Mouse (Mus musculus): ENCODE results near the gene Pabpc1l. TPM values are rescaled to one million over a fixed set of nuclear protein-coding genes. Genes with fewer than 3 reads are reported as not detected.

The Pabpc1l gene
- polyA plus RNA-seq, 1 experiment = 10.7 TPM

GRCm38 (mm10) chr2:164083609-164084341 lies 58.5 kb downstream of the Pabpc1l start:
- Histone ChIP-seq H3K4me3 (ENCODE audit: control insufficient read depth, low read depth, low read length) (no peak overlapping the region), H3K27me3 (ENCODE audit: control insufficient read depth, insufficient read depth, low read length) (no peaks in the 10 kb centered on the region), H3K36me3 (ENCODE audit: control insufficient read depth, insufficient read depth, low read length) (peaks cover 7% of the 10 kb centered on the region), H3K4me1 (ENCODE audit: control insufficient read depth, insufficient read depth, low read length) (no peaks in the 10 kb centered on the region), H3K27ac (ENCODE audit: control insufficient read depth, insufficient read depth, low read depth, low read length) (no peak overlapping the region)
- TF ChIP-seq POLR2A (IDR thresholded peaks at IDR 0.05; ENCODE audit: control insufficient read depth, low read depth, low read length) (no peak), CTCF (IDR thresholded peaks at IDR 0.05; ENCODE audit: control insufficient read depth, insufficient read depth, insufficient replicate concordance, low read depth, low read length) (no peak)

- H3K4me1 ChIP-seq (ENCODE audit: control insufficient read depth, insufficient read depth, low read length) = no peaks in the 10 kb centered on the region
- TF ChIP-seq CTCF (IDR thresholded peaks at IDR 0.05; ENCODE audit: control insufficient read depth, insufficient read depth, insufficient replicate concordance, low read depth, low read length) (no peak), POLR2A (IDR thresholded peaks at IDR 0.05; ENCODE audit: control insufficient read depth, low read depth, low read length) (no peak)
- H3K27me3 ChIP-seq (ENCODE audit: control insufficient read depth, insufficient read depth, low read length) = no peaks in the 10 kb centered on the region
- H3K27ac ChIP-seq (ENCODE audit: control insufficient read depth, insufficient read depth, low read depth, low read length) = no peak overlapping the region
- peaks cover 7% of the 10 kb centered on the region for H3K36me3 ChIP-seq (ENCODE audit: control insufficient read depth, insufficient read depth, low read length)
- no peak overlapping the region for H3K4me3 ChIP-seq (ENCODE audit: control insufficient read depth, low read depth, low read length)
Measured at GRCm38 (mm10) chr2:164084342-164084700, 59.1 kb downstream of the Pabpc1l start.

GRCm38 (mm10) chr2:164087416-164088017 lies 62.3 kb downstream of the Pabpc1l start:
- Histone ChIP-seq H3K27me3 (ENCODE audit: control insufficient read depth, insufficient read depth, low read length) (no peaks in the 10 kb centered on the region), H3K36me3 (ENCODE audit: control insufficient read depth, insufficient read depth, low read length) (peaks cover 5% of the 10 kb centered on the region), H3K27ac (ENCODE audit: control insufficient read depth, insufficient read depth, low read depth, low read length) (no peak overlapping the region), H3K4me3 (ENCODE audit: control insufficient read depth, low read depth, low read length) (no peak overlapping the region), H3K4me1 (ENCODE audit: control insufficient read depth, insufficient read depth, low read length) (no peaks in the 10 kb centered on the region)
- TF ChIP-seq CTCF (IDR thresholded peaks at IDR 0.05; ENCODE audit: control insufficient read depth, insufficient read depth, insufficient replicate concordance, low read depth, low read length) (no peak), POLR2A (IDR thresholded peaks at IDR 0.05; ENCODE audit: control insufficient read depth, low read depth, low read length) (no peak)

GRCm38 (mm10) chr2:164089508-164089907 lies 64.3 kb downstream of the Pabpc1l start:
- TF ChIP-seq CTCF (IDR thresholded peaks at IDR 0.05; ENCODE audit: control insufficient read depth, insufficient read depth, insufficient replicate concordance, low read depth, low read length) (no peak), POLR2A (IDR thresholded peaks at IDR 0.05; ENCODE audit: control insufficient read depth, low read depth, low read length) (no peak)
- H3K4me1 ChIP-seq (ENCODE audit: control insufficient read depth, insufficient read depth, low read length) = no peaks in the 10 kb centered on the region
- H3K27me3 ChIP-seq (ENCODE audit: control insufficient read depth, insufficient read depth, low read length) = no peaks in the 10 kb centered on the region
- H3K4me3 ChIP-seq (ENCODE audit: control insufficient read depth, low read depth, low read length) = no peak overlapping the region
- H3K36me3 ChIP-seq (ENCODE audit: control insufficient read depth, insufficient read depth, low read length) = peaks cover 3% of the 10 kb centered on the region
- H3K27ac ChIP-seq (ENCODE audit: control insufficient read depth, insufficient read depth, low read depth, low read length) = no peak overlapping the region

- TF ChIP-seq CTCF (IDR thresholded peaks at IDR 0.05; ENCODE audit: control insufficient read depth, insufficient read depth, insufficient replicate concordance, low read depth, low read length) (no peak), POLR2A (IDR thresholded peaks at IDR 0.05; ENCODE audit: control insufficient read depth, low read depth, low read length) (no peak)
- Histone ChIP-seq H3K27me3 (ENCODE audit: control insufficient read depth, insufficient read depth, low read length) (no peaks in the 10 kb centered on the region), H3K4me3 (ENCODE audit: control insufficient read depth, low read depth, low read length) (no peak overlapping the region), H3K36me3 (ENCODE audit: control insufficient read depth, insufficient read depth, low read length) (peaks cover 4% of the 10 kb centered on the region), H3K27ac (ENCODE audit: control insufficient read depth, insufficient read depth, low read depth, low read length) (no peak overlapping the region), H3K4me1 (ENCODE audit: control insufficient read depth, insufficient read depth, low read length) (no peaks in the 10 kb centered on the region)
Measured at GRCm38 (mm10) chr2:164094152-164094551, 68.9 kb downstream of the Pabpc1l start.

- H3K4me1 ChIP-seq (ENCODE audit: control insufficient read depth, insufficient read depth, low read length) = no peaks in the 10 kb centered on the region
- peaks cover 6% of the 10 kb centered on the region for H3K36me3 ChIP-seq (ENCODE audit: control insufficient read depth, insufficient read depth, low read length)
- H3K27me3 ChIP-seq (ENCODE audit: control insufficient read depth, insufficient read depth, low read length) = no peaks in the 10 kb centered on the region
- no peak overlapping the region for H3K4me3 ChIP-seq (ENCODE audit: control insufficient read depth, low read depth, low read length)
- TF ChIP-seq CTCF (IDR thresholded peaks at IDR 0.05; ENCODE audit: control insufficient read depth, insufficient read depth, insufficient replicate concordance, low read depth, low read length) (no peak), POLR2A (IDR thresholded peaks at IDR 0.05; ENCODE audit: control insufficient read depth, low read depth, low read length) (no peak)
- H3K27ac ChIP-seq (ENCODE audit: control insufficient read depth, insufficient read depth, low read depth, low read length) = no peak overlapping the region
Measured at GRCm38 (mm10) chr2:164098603-164099250, 73.5 kb downstream of the Pabpc1l start.

Other genes starting within 250 kb of the Pabpc1l start
- 4.9 and 5.1 TPM in 2 replicates for gene Ccn5, start 204.6 kb upstream of the Pabpc1l start, polyA plus RNA-seq (2012; rRNA removed)
- not detected in 2 replicates for gene Kcnk15, start 171.8 kb upstream of the Pabpc1l start, polyA plus RNA-seq (2012; rRNA removed)
- gene Rims4, start 106.8 kb upstream of the Pabpc1l start, polyA plus RNA-seq (2012; rRNA removed) = 1.1 and 1.5 TPM in 2 replicates
- 14.1 and 15.7 TPM in 2 replicates for gene Ywhab, start 30.5 kb upstream of the Pabpc1l start, polyA plus RNA-seq (2012; rRNA removed)
- 14.7 and 14.8 TPM in 2 replicates for gene Stk4, start 44.9 kb downstream of the Pabpc1l start, polyA plus RNA-seq (2012; rRNA removed)
- 44.1 and 48.8 TPM in 2 replicates for gene Tomm34, start 45.7 kb downstream of the Pabpc1l start, polyA plus RNA-seq (2012; rRNA removed)
- gene Kcns1, start 145.7 kb downstream of the Pabpc1l start, polyA plus RNA-seq (2012; rRNA removed) = 0.67 and 1.1 TPM in 2 replicates
- not detected in 2 replicates for gene Wfdc5, start 157.3 kb downstream of the Pabpc1l start, polyA plus RNA-seq (2012; rRNA removed)
- gene Wfdc12, start 165.2 kb downstream of the Pabpc1l start, polyA plus RNA-seq (2012; rRNA removed) = 0.15 TPM in 1 of 2 replicates, not detected in the other
- gene Wfdc15a, start 174.7 kb downstream of the Pabpc1l start, polyA plus RNA-seq (2012; rRNA removed) = 325 and 331 TPM in 2 replicates
- 119 TPM in 1 of 2 replicates, not detected in the other for gene Wfdc15b, start 196.2 kb downstream of the Pabpc1l start, polyA plus RNA-seq (2012; rRNA removed)
- not detected in 2 replicates for gene Svs2, start 213.0 kb downstream of the Pabpc1l start, polyA plus RNA-seq (2012; rRNA removed)
- 0.23 TPM in 1 of 2 replicates, not detected in the other for gene Svs3b, start 231.2 kb downstream of the Pabpc1l start, polyA plus RNA-seq (2012; rRNA removed)

Measured in testis, adult 2 months (tissue).